Mouse (Mus musculus) regulatory T cell (primary cell): ENCODE results near the gene Olfr1013.

ENCODE experiments used
- in situ Hi-C: fragments of 300-600 bp; cut with MboI, MseI; formaldehyde crosslinking; loops from one replicate; pipeline ENCODE4 v1.15.1; 2025; ENCODE audit warnings: high pct_unique_total_duplicates

The Olfr1013 gene

DNA sequence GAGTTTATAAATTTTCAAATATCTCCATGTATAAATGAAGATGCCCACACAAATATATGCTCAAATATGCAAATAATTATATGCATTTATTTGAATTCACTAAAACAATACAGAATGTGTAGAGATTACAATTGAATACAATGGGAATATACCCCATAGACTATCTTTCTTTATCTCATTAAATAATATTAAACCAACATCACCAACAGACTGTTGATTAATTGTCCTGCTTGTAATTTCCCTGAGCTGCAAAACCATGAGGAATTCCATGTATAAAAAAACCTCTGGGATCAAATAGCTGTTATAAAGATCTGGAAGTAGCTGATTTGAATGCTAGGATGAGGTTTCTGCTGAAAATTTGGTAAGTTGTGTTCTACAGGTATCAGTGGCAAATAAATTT is at the start of gene Olfr1013:
Gene Olfr1013, plus strand, starts transcription at position 301 of the 400 bp plus-strand sequence.
- in situ Hi-C loops, result no loop called here

- in situ Hi-C loops, result no loop called here
Measured at GRCm38 (mm10) chr2:85725793-85726192, 41.1 kb upstream of the Olfr1013 start.

DNA sequence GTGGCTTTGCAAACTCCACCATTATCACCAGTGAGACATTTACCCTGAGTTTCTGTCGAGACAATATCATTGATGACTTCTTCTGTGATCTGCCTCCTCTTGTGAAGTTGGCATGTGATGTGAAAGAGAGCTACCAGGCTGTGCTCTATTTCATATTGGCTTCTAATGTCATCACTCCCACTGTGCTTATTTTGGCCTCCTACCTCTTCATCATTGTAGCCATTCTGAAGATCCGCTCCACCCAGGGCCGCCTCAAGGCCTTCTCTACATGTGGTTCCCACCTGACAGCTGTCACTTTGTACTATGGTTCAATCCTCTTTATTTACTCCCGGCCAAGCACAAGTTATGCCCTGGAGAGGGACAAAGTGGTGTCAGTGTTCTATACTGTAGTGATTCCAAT is 13.1 kb upstream of the Olfr1013 start:
- in situ Hi-C loops, result no loop called here

DNA sequence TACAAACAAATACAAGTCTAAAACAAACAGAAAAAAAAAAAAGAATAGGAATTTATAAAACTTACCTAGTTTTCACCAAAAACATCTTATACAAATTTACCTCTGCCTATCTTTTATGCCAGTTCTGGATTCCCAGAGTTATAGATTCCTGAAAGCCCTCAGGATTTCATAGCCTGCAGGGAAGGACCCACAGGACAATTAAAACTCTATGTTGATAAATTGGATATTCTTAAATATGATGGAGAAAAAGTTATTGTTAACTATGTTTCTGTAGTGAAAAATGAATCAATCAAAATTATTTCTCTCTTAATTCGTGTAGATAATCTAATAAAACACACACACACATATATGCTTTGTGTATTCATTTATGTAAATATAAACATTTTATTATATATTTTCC is 4.2 kb upstream of the Olfr1013 start, which contains the start of gene Olfr1012:
Gene Olfr1012, minus strand, starts transcription at position 101 of the 400 bp plus-strand sequence.
- in situ Hi-C loops, result no loop called here

DNA sequence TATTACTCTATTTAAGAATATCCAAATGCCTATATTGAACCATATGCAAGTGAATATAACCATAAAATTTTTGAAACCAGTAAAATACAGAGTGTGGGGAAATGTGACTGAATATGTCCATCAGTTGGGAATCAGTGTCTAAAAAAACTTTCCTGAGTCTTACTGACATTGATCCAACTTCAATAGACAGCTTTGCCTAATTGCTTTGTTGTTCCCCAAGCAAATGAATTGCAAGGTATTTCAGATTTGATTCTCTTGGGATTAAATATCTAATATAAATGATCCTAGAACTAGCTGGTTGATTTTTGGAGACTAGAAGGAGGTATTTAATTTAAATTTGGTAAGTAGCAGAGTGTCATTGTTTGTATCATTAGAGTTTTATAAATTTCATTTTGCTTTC is 5.5 kb downstream of the Olfr1013 start, which contains the start of gene Olfr1014:
Gene Olfr1014, plus strand, starts transcription at position 301 of the 400 bp plus-strand sequence.
- in situ Hi-C loops, result no loop called here

DNA sequence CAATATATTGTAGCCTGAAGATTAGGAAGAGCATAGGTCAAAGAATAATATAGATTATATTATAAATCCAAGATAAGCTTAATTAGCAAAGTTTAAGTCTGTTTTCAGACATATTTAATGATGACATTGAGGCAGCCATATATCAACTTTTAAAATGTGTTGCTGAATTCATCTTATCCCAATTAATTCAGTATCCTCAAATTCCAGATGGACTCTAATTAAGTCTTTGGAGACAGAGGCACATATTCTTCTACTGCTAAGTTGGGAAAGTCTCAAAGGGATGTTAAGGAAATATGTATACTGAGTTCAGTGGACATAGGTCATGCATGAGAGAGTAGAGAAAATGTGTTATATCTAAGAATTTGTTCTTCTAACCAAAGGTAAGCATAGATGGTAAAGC is 14.8 kb downstream of the Olfr1013 start, which contains the start of gene Olfr1015:
Gene Olfr1015, plus strand, starts transcription at position 301 of the 400 bp plus-strand sequence.
- in situ Hi-C loops, result no loop called here

- in situ Hi-C loops, result no loop called here
Measured at GRCm38 (mm10) chr2:85792331-85792730, 25.4 kb downstream of the Olfr1013 start.

DNA sequence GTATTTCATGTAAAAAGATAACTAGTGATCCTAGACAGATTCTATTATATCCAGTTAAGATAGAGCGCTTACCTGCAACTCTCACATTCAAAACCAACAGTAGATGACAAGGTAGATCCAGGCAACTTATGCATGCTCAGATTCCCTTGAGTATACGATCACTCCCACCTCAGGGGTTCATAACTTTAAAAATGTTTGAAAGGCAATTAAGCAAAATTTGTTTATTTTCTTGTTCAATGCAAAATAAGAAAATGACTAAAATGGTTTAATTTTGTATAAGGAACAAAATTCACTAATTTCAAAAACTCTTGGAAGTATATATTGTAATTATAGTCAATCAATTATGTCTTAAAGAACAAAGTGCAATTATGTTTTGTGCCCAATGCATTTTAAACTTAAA is 35.5 kb downstream of the Olfr1013 start, which contains the start of gene Olfr1016:
Gene Olfr1016, minus strand, starts transcription at position 101 of the 400 bp plus-strand sequence.
- in situ Hi-C loops, result no loop called here

- in situ Hi-C loops, result no loop called here
Measured at GRCm38 (mm10) chr2:85804501-85804900, 37.6 kb downstream of the Olfr1013 start.

- in situ Hi-C loops, result no loop called here
Measured at GRCm38 (mm10) chr2:85818179-85818578, 51.3 kb downstream of the Olfr1013 start, which contains the start of gene Olfr1018. Gene Olfr1018 (plus strand): TSS chr2:85818479.
